Mouse (Mus musculus): ENCODE measurements around the gene Prima1. TPM values are rescaled to one million over a fixed set of nuclear protein-coding genes. Genes with fewer than 3 reads are reported as not detected.

Prima1 gene
- total RNA-seq, 4 experiments from 2014 or later, result 1.9 to 3.9 (median 2.5) TPM

DNA sequence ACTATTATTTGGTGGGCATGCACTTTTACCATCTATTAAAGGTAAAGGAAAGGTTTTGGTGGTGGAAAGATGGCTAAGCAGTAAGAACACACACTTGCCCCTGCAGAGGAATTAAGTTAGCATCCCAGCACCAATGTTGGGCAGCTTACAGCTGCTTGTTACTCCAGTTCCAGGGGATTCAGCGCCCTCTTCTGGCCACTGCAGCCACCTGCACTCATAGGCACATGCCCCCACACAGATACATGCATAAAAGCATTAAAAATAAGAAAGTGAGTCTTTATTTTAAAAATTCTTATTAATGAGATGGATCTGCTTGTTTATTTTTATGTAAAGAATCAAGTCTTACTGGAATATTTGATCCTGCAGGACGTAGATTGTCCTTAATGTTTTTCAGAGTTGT, 87.0 kb downstream of the Prima1 start:
- no peak for DNase-seq

- no peak for DNase-seq
Measured at GRCm38 (mm10) chr12:103150247-103150646, 91.7 kb downstream of the Prima1 start.

Other genes starting within 250 kb of the Prima1 start
- not detected for gene Fam181a, start 68.8 kb upstream of the Prima1 start, total RNA-seq (2022)
- 1 to 10 TPM in 1 of 4 experiments, under 1 TPM in 3; 0.74 to 1.5 (median 0.83) TPM for gene Asb2, start 113.9 kb upstream of the Prima1 start, total RNA-seq (2022)
- gene Otub2, start 146.5 kb upstream of the Prima1 start, total RNA-seq (2022), result 1 to 10 TPM; 3.8 to 6.6 (median 4.5) TPM
- 1 to 10 TPM in 3 of 4 experiments, under 1 TPM in 1; 0.99 to 3.4 (median 2.1) TPM for gene 9330161L09Rik, start 165.7 kb upstream of the Prima1 start, total RNA-seq (2022)
- gene Ddx24, start 183.7 kb upstream of the Prima1 start, total RNA-seq (2022), result 100 to 1,000 TPM; 131 to 169 (median 147) TPM
- gene Ifi27, start 192.1 kb upstream of the Prima1 start, total RNA-seq (2022), result 1,000 to 10,000 TPM; 1,094 to 1,254 (median 1,159) TPM
- 100 to 1,000 TPM; 264 to 566 (median 340) TPM for gene Ifi27l2a, start 201.5 kb upstream of the Prima1 start, total RNA-seq (2022)
- not detected for gene Ifi27l2b, start 215.1 kb upstream of the Prima1 start, total RNA-seq (2022)